ENCODE assay signal across 9 mouse cellular contexts in the genomic region with DNA sequence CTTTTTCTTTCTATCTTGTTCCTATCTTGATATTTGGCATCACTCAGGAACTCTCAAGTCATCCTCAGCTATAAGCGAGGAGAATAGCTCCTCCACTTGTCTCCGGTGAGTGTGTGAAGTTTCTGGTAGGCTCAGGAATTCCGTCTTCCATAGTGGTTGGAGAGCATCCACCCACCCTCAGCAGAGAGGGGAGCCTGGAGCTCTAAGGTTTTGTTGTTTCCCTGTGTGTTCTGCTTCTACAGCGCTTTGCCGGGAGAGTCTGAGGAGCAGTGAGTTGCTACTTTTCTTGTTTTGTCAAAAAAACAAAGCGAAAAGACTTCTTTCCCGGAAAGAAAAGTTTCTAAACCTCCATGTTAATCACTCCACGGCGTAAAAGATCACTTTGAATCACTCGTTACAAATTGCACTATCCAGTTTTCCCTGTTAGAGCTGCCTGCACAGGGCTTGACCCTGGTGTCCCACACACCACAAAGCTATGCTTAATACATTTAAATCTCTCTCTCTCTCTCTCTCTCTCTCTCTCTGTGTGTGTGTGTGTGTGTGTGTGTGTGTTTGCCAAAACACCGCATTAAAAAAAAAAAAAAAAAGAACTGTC. TPM values are rescaled to one million over a fixed set of nuclear protein-coding genes. Genes with fewer than 3 reads are reported as not detected.
DNase-seq lines count a peak whose midpoint lies in the region; ATAC-seq and TF ChIP-seq lines count a peak whose summit lies in the region.
"Had no signal": no experiment of that assay in that cellular context is flagged by ENCODE, and none has a peak within 500 bp of the region (broad histone marks: within the 10 kb centered on the region; RNA-seq: fewer than 3 reads in every experiment).

No protein-coding gene starts in this region.

- peak; percentile 87 for DNase-seq in heart, adult 11 months
- no peak for DNase-seq in heart, postnatal 25 days (ENCODE audit: low spot score)
- DNase-seq in embryo, embryonic 9.5 days (ENCODE audit: extremely low spot score): peak; percentile 44
- peak; percentile 36 for DNase-seq in heart, postnatal 0 days (ENCODE audit: low spot score)
- DNase-seq in layer of hippocampus, postnatal 36 days: peak; percentile 11 to 28
- DNase-seq in cerebellum, adult 11-12 months: no peak

- peak overlapping the region; percentile 55 for H3K9ac ChIP-seq in heart, postnatal 0 days (replicated peaks; ENCODE audit: low read depth, low read length)

- no peak for TF ChIP-seq POLR2A in myocyte (IDR thresholded peaks at IDR 0.05; ENCODE audit: insufficient read length, low read depth)

- 7% methylated on average over 10 of the region's 11 CpGs for WGBS in heart, postnatal 0 days

- no peaks in the 10 kb centered on the region for H3K9me3 ChIP-seq in heart, postnatal 0 days (replicated peaks; ENCODE audit: control insufficient read depth, low read length)

- H3K27me3 ChIP-seq in heart, postnatal 0 days (ENCODE audit: control insufficient read depth, insufficient read depth, low read length): no peaks in the 10 kb centered on the region
- no peaks in the 10 kb centered on the region for H3K27me3 ChIP-seq in myocyte (ENCODE audit: control insufficient read depth, insufficient read depth, insufficient read length)

- no peak for TF ChIP-seq EP300 in heart, postnatal 0 days (IDR thresholded peaks at IDR 0.05; ENCODE audit: low read depth)

- 0 out of 2 replicates have a peak, but pooled peaks cover 8% of the 10 kb centered on the region for H3K4me1 ChIP-seq in heart, postnatal 0 days (ENCODE audit: control insufficient read depth, insufficient read depth)

- peak overlapping the region; percentile 56 for H3ac ChIP-seq in myocyte (ENCODE audit: control insufficient read depth, insufficient read length)

- H3K79me2 ChIP-seq in myocyte (ENCODE audit: control insufficient read depth, insufficient read depth): no peaks in the 10 kb centered on the region

- H3K4me3 ChIP-seq in heart, postnatal 0 days (ENCODE audit: low read depth, low read length): peak overlapping the region; percentile 64
- H3K4me3 ChIP-seq in myocyte: peak overlapping the region; percentile 37

- H3K4me2 ChIP-seq in heart, postnatal 0 days (ENCODE audit: low read depth, low read length): peak overlapping the region; percentile 97
- peak overlapping the region; percentile 74 for H3K4me2 ChIP-seq in myocyte (ENCODE audit: low read depth)

- no peak for ATAC-seq in heart, postnatal 0 days (ENCODE audit: insufficient read depth, low read depth)
- ATAC-seq in CD4-positive, CD25-positive, alpha-beta regulatory T cell, adult 4 months: no peak

- peak overlapping the region; percentile 82 for H3K27ac ChIP-seq in heart, postnatal 0 days (ENCODE audit: low read depth)

- no peaks in the 10 kb centered on the region for H3K36me3 ChIP-seq in heart, postnatal 0 days (replicated peaks; ENCODE audit: control insufficient read depth, insufficient read depth, low read length)
- H3K36me3 ChIP-seq in myocyte (ENCODE audit: control insufficient read depth, insufficient read depth): no peaks in the 10 kb centered on the region

- intact Hi-C loops in heart, postnatal 25 days (cut with DNase I): loop anchor here (5.0 kb wide), 3 partner anchors 201 to 396 kb away; a partner anchor contains a TSS

- TF ChIP-seq CTCF in heart, postnatal 0 days (IDR thresholded peaks at IDR 0.05; ENCODE audit: low read depth): no peak

TF ChIP-seq in myocyte, 11 proteins besides CTCF, POLR2A, EP300 and RAD21:
- TF ChIP-seq TCF12 (IDR thresholded peaks at IDR 0.05; ENCODE audit: insufficient read depth, poor library complexity, severe bottlenecking) (no peak), E2F4 (IDR thresholded peaks at IDR 0.05; ENCODE audit: insufficient read depth) (no peak), CEBPB (IDR thresholded peaks at IDR 0.05; ENCODE audit: insufficient read depth, poor library complexity, severe bottlenecking) (no peak)

RNA-seq across cellular contexts. Expression of a gene that starts 1.3 kb away (rescaled TPM):
- total RNA-seq in heart, postnatal 25 days (2021): 10 to 100 TPM; 10.4 to 11.8 TPM
- total RNA-seq in heart, postnatal 0 days (2014; rRNA removed; ENCODE audit: low replicate concordance): 4.5 and 4.7 TPM in 2 replicates
- 2.0 and 2.2 TPM in 2 replicates for polyA plus RNA-seq in heart, postnatal 0 days (2015; fragmentation: Nextera tagmentation; extraction: Ambion mirVana)
- total RNA-seq in layer of hippocampus, postnatal 36 days (2021): 10 to 100 TPM; 39.1 to 41.1 TPM
- polyA plus RNA-seq in myocyte (2012; fragmentation: generic; extraction: Trizol): 5.0 TPM
- polyA plus RNA-seq in CD4-positive, CD25-positive, alpha-beta regulatory T cell, adult 4 months (2017; shearing (Covaris generic)): under 1 TPM in 1 of 2 experiments, not detected in 1; 0.46 TPM
- total RNA-seq: MEL had no signal

Comparison
In these comparisons a context has a peak if more than half of its experiments do, and no peak if none do; other contexts are left out.
1. DNase-seq: peak in heart, adult 11 months (single experiment), embryo, embryonic 9.5 days (single experiment), heart, postnatal 0 days (single experiment) and layer of hippocampus, postnatal 36 days (2 of 2); none in heart, postnatal 25 days (single experiment) and cerebellum, adult 11-12 months (single experiment).